Mouse (Mus musculus): Measurements from ENCODE around the gene Sema7a. TPM values are rescaled to one million over a fixed set of nuclear protein-coding genes. Genes with fewer than 3 reads are reported as not detected.

Gene Sema7a
- 0.64 and 1.0 TPM in 2 replicates for polyA plus RNA-seq (2016; fragmentation: Nextera tagmentation; extraction: Ambion mirVana)

- H3K36me3 ChIP-seq: no peaks in the 10 kb centered on the region
- peak within 1 kb of the TSS; percentile 74 for H3K9ac ChIP-seq (replicated peaks)
- under 1% methylated on average over 50 of the region's 60 CpGs for WGBS
- H3K4me2 ChIP-seq (replicated peaks): peak within 1 kb of the TSS; percentile 97
- peaks cover 27% of the 10 kb centered on the region for H3K4me1 ChIP-seq
- peak within 1 kb of the TSS; percentile 77 for H3K4me3 ChIP-seq
- peaks cover 68% of the 10 kb centered on the region for H3K27me3 ChIP-seq
- H3K27ac ChIP-seq (replicated peaks): peak within 1 kb of the TSS; percentile 89
- peak; percentile 87 for ATAC-seq (ENCODE audit: low FRiP score, low read depth)
- H3K9me3 ChIP-seq: no peaks in the 10 kb centered on the region
Measured at GRCm38 (mm10) chr9:57939431-57940348, at the start of gene Sema7a. Gene Sema7a (plus strand): TSS chr9:57940112.

- 52% methylated on average over 10 of the region's 10 CpGs for WGBS
- H3K4me1 ChIP-seq: peaks cover 20% of the 10 kb centered on the region
- no peaks in the 10 kb centered on the region for H3K27me3 ChIP-seq
- H3K4me3 ChIP-seq: no peak overlapping the region
- no peak overlapping the region for H3K4me2 ChIP-seq (replicated peaks)
- H3K36me3 ChIP-seq: no peaks in the 10 kb centered on the region
- H3K9me3 ChIP-seq: no peaks in the 10 kb centered on the region
- no peak overlapping the region for H3K9ac ChIP-seq (replicated peaks)
- H3K27ac ChIP-seq (replicated peaks): peak overlapping the region; percentile 65; the same call in 1 of the 2 replicates
- ATAC-seq (ENCODE audit: low FRiP score, low read depth): no peak
Measured at GRCm38 (mm10) chr9:57900478-57900877, 39.4 kb upstream of the Sema7a start.

GRCm38 (mm10) chr9:57901197-57901596 is 38.7 kb upstream of the Sema7a start:
- Histone ChIP-seq H3K4me1 (peaks cover 20% of the 10 kb centered on the region), H3K27me3 (no peaks in the 10 kb centered on the region), H3K9ac (replicated peaks) (no peak overlapping the region), H3K4me2 (replicated peaks) (peak overlapping the region; percentile 35), H3K9me3 (no peaks in the 10 kb centered on the region), H3K4me3 (no peak overlapping the region), H3K27ac (replicated peaks) (peak overlapping the region; percentile 65), H3K36me3 (no peaks in the 10 kb centered on the region)
- WGBS: 18% methylated on average over 9 of the region's 9 CpGs
- ATAC-seq (ENCODE audit: low FRiP score, low read depth): no peak

- Histone ChIP-seq H3K27ac (replicated peaks) (peak overlapping the region; percentile 65), H3K9ac (replicated peaks) (no peak overlapping the region), H3K9me3 (no peaks in the 10 kb centered on the region), H3K36me3 (no peaks in the 10 kb centered on the region), H3K27me3 (no peaks in the 10 kb centered on the region), H3K4me3 (no peak overlapping the region), H3K4me2 (replicated peaks) (peak overlapping the region; percentile 35), H3K4me1 (peaks cover 20% of the 10 kb centered on the region)
- WGBS: 34% methylated on average over 3 of the region's 3 CpGs
- ATAC-seq (ENCODE audit: low FRiP score, low read depth): no peak
Measured at GRCm38 (mm10) chr9:57901601-57902000, 38.3 kb upstream of the Sema7a start.

GRCm38 (mm10) chr9:57902132-57902531 is 37.8 kb upstream of the Sema7a start:
- Histone ChIP-seq H3K27ac (replicated peaks) (peak overlapping the region; percentile 65; the same call in 1 of the 2 replicates), H3K9me3 (no peaks in the 10 kb centered on the region), H3K4me1 (peaks cover 20% of the 10 kb centered on the region), H3K36me3 (no peaks in the 10 kb centered on the region), H3K4me2 (replicated peaks) (no peak overlapping the region), H3K9ac (replicated peaks) (no peak overlapping the region), H3K4me3 (no peak overlapping the region), H3K27me3 (no peaks in the 10 kb centered on the region)
- WGBS: 59% methylated on average over 4 of the region's 4 CpGs
- no peak for ATAC-seq (ENCODE audit: low FRiP score, low read depth)

GRCm38 (mm10) chr9:57903589-57904249 is 36.2 kb upstream of the Sema7a start:
- ATAC-seq (ENCODE audit: low FRiP score, low read depth): no peak
- Histone ChIP-seq H3K27ac (replicated peaks) (no peak overlapping the region), H3K4me3 (no peak overlapping the region), H3K27me3 (no peaks in the 10 kb centered on the region), H3K9ac (replicated peaks) (no peak overlapping the region), H3K4me1 (peaks cover 20% of the 10 kb centered on the region), H3K36me3 (no peaks in the 10 kb centered on the region), H3K9me3 (no peaks in the 10 kb centered on the region), H3K4me2 (replicated peaks) (no peak overlapping the region)
- 77% methylated on average over 8 of the region's 8 CpGs for WGBS

- Histone ChIP-seq H3K4me2 (replicated peaks) (no peak overlapping the region), H3K9me3 (no peaks in the 10 kb centered on the region), H3K9ac (replicated peaks) (no peak overlapping the region), H3K4me1 (peaks cover 20% of the 10 kb centered on the region), H3K27me3 (no peaks in the 10 kb centered on the region), H3K36me3 (no peaks in the 10 kb centered on the region), H3K27ac (replicated peaks) (no peak overlapping the region), H3K4me3 (no peak overlapping the region)
- no peak for ATAC-seq (ENCODE audit: low FRiP score, low read depth)
- WGBS: 90% methylated on average over 5 of the region's 5 CpGs
Measured at GRCm38 (mm10) chr9:57904250-57904644, 35.7 kb upstream of the Sema7a start.

- H3K4me1 ChIP-seq: peaks cover 15% of the 10 kb centered on the region
- H3K27me3 ChIP-seq: no peaks in the 10 kb centered on the region
- H3K4me2 ChIP-seq (replicated peaks): no peak overlapping the region
- no peaks in the 10 kb centered on the region for H3K36me3 ChIP-seq
- 85% methylated on average over 6 of the region's 6 CpGs for WGBS
- no peak overlapping the region for H3K27ac ChIP-seq (replicated peaks)
- H3K9me3 ChIP-seq: no peaks in the 10 kb centered on the region
- no peak for ATAC-seq (ENCODE audit: low FRiP score, low read depth)
- H3K9ac ChIP-seq (replicated peaks): no peak overlapping the region
- H3K4me3 ChIP-seq: no peak overlapping the region
Measured at GRCm38 (mm10) chr9:57907206-57907605, 32.7 kb upstream of the Sema7a start.

- WGBS: under 1% methylated on average over 47 of the region's 47 CpGs
- Histone ChIP-seq H3K4me3 (peak within 1 kb of the TSS; percentile 70), H3K4me1 (peaks cover 14% of the 10 kb centered on the region), H3K27me3 (no peaks in the 10 kb centered on the region), H3K4me2 (replicated peaks) (peak within 1 kb of the TSS; percentile 88), H3K9me3 (no peaks in the 10 kb centered on the region), H3K36me3 (peaks cover 15% of the 10 kb centered on the region), H3K27ac (replicated peaks) (peak within 1 kb of the TSS; percentile 65), H3K9ac (replicated peaks) (peak within 1 kb of the TSS; percentile 61)
- ATAC-seq (ENCODE audit: low FRiP score, low read depth): peak; percentile 88
Measured at GRCm38 (mm10) chr9:57910254-57911160, 29.4 kb upstream of the Sema7a start, which contains the start of gene Ubl7. Gene Ubl7 (plus strand): TSS chr9:57910979.

- WGBS: 89% methylated on average over 5 of the region's 5 CpGs
- Histone ChIP-seq H3K9ac (replicated peaks) (no peak overlapping the region), H3K9me3 (no peaks in the 10 kb centered on the region), H3K4me1 (peaks cover 14% of the 10 kb centered on the region), H3K27me3 (no peaks in the 10 kb centered on the region), H3K4me2 (replicated peaks) (no peak overlapping the region), H3K36me3 (peaks cover 22% of the 10 kb centered on the region), H3K4me3 (no peak overlapping the region), H3K27ac (replicated peaks) (no peak overlapping the region)
- ATAC-seq (ENCODE audit: low FRiP score, low read depth): no peak
Measured at GRCm38 (mm10) chr9:57912571-57912970, 27.3 kb upstream of the Sema7a start.

GRCm38 (mm10) chr9:57921491-57922060 is 18.3 kb upstream of the Sema7a start:
- Histone ChIP-seq H3K4me1 (no peaks in the 10 kb centered on the region), H3K9ac (replicated peaks) (no peak overlapping the region), H3K36me3 (peaks cover 78% of the 10 kb centered on the region), H3K27ac (replicated peaks) (no peak overlapping the region), H3K27me3 (no peaks in the 10 kb centered on the region), H3K4me2 (replicated peaks) (no peak overlapping the region), H3K9me3 (no peaks in the 10 kb centered on the region), H3K4me3 (no peak overlapping the region)
- 96% methylated on average over 9 of the region's 9 CpGs for WGBS
- no peak for ATAC-seq (ENCODE audit: low FRiP score, low read depth)
